Mouse (Mus musculus) olfactory bulb, adult 2 months (tissue): ENCODE results near the gene Rasa2.

ENCODE experiments used
- CTCF ChIP-seq: fragments of 200-500 bp; IDR thresholded peaks from 2 replicates; pipeline ENCODE4 v1.5.1; 2012; ENCODE audit warnings: low read depth, mild to moderate bottlenecking, low read length, moderate library complexity; ENCODE audit not compliant: insufficient read depth
- POLR2A ChIP-seq: fragments of 200-500 bp; IDR thresholded peaks from 2 replicates; pipeline ENCODE4 v1.6.1; 2012; ENCODE audit warnings: mild to moderate bottlenecking, low read depth, low read length, moderate library complexity; ENCODE audit not compliant: insufficient read depth

GRCm38 (mm10) chr9:96583496-96583895, 47.9 kb downstream of the Rasa2 start:
- no peak for TF ChIP-seq CTCF
- no peak for TF ChIP-seq POLR2A
